In the genomic region with DNA sequence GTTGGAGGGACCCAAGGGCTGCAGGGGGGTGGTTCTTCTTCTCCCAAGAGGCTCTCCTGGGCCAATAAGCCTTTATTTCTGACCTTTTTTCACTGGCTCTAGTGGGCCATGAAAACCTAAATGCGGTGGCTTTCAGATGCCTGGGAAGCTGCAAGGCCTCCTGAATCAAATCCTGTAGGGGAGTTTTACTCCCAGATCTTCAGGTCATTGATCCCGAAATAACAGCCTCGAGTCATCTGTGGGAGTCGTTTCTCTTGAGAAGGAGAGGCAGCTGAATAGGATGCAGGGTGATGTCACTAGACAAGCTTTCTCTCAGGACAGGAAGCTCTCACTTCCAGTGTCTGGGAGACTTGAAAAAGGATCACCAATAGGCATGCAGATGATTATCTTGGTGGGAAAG, we compare ENCODE assay signal across 12 mouse cellular contexts.
A peak's percentile ranks its signal among the peaks of the same experiment; 100 is the strongest.
DNase-seq lines count a peak whose midpoint lies in the region; ATAC-seq and TF ChIP-seq lines count a peak whose summit lies in the region.
"Had no signal": no experiment of that assay in that cellular context is flagged by ENCODE, and none has a peak within 500 bp of the region (broad histone marks: within the 10 kb centered on the region; RNA-seq: fewer than 3 reads in every experiment).

No protein-coding gene starts in this region.

- no peak overlapping the region for H3K4me2 ChIP-seq in hindbrain, embryonic 11.5 days (replicated peaks; ENCODE audit: low read depth, low read length)
- no peak overlapping the region for H3K4me2 ChIP-seq in hindbrain, postnatal 0 days (ENCODE audit: low read depth, low read length)
- H3K4me2 ChIP-seq in lung, embryonic 16.5 days (ENCODE audit: low read depth, low read length), result no peak overlapping the region
- H3K4me2 ChIP-seq in embryonic facial prominence, embryonic 11.5 days (ENCODE audit: low read depth, low read length), result no peak overlapping the region; the same call in 1 of the 2 replicates
- H3K4me2 ChIP-seq: limb, embryonic 13.5 days had no signal

- no peaks in the 10 kb centered on the region for H3K36me3 ChIP-seq in hindbrain, embryonic 11.5 days (ENCODE audit: control insufficient read depth, insufficient read depth, low read length)
- H3K36me3 ChIP-seq in hindbrain, postnatal 0 days (ENCODE audit: insufficient read depth, low read length), result no peaks in the 10 kb centered on the region
- H3K36me3 ChIP-seq in lung, embryonic 16.5 days (ENCODE audit: control insufficient read depth, insufficient read depth, low read length), result no peaks in the 10 kb centered on the region
- H3K36me3 ChIP-seq in embryonic facial prominence, embryonic 11.5 days (replicated peaks; ENCODE audit: control insufficient read depth, insufficient read depth, low read depth, low read length), result no peaks in the 10 kb centered on the region
- H3K36me3 ChIP-seq: limb, embryonic 13.5 days had no signal

- peaks cover 8% of the 10 kb centered on the region for H3K4me1 ChIP-seq in hindbrain, embryonic 11.5 days (replicated peaks; ENCODE audit: control insufficient read depth, insufficient read depth, low read length)
- peaks cover 7% of the 10 kb centered on the region; the same call in 1 of the 2 replicates for H3K4me1 ChIP-seq in hindbrain, postnatal 0 days (ENCODE audit: insufficient read depth, low read length)
- H3K4me1 ChIP-seq in lung, embryonic 16.5 days (replicated peaks; ENCODE audit: control insufficient read depth, insufficient read depth, low read length), result peaks cover 17% of the 10 kb centered on the region
- no peaks in the 10 kb centered on the region for H3K4me1 ChIP-seq in lung, adult 2 months (ENCODE audit: control insufficient read depth, insufficient read depth, low read length)
- peaks cover 5% of the 10 kb centered on the region for H3K4me1 ChIP-seq in embryonic facial prominence, embryonic 11.5 days (ENCODE audit: control insufficient read depth, insufficient read depth, low read length)

- H3K9ac ChIP-seq in hindbrain, embryonic 11.5 days (ENCODE audit: low read depth, low read length), result no peak overlapping the region
- no peak overlapping the region for H3K9ac ChIP-seq in hindbrain, postnatal 0 days (replicated peaks; ENCODE audit: low read length)
- H3K9ac ChIP-seq in lung, embryonic 16.5 days (ENCODE audit: low read length), result no peak overlapping the region
- H3K9ac ChIP-seq in embryonic facial prominence, embryonic 11.5 days (replicated peaks; ENCODE audit: low read length), result no peak overlapping the region
- H3K9ac ChIP-seq: limb, embryonic 13.5 days had no signal

- no peak for TF ChIP-seq CTCF in hindbrain, postnatal 0 days (IDR thresholded peaks at IDR 0.05; ENCODE audit: low read depth)
- TF ChIP-seq CTCF in lung, adult 2 months (IDR thresholded peaks at IDR 0.05; ENCODE audit: insufficient read depth, low read length), result no peak
- no peak for TF ChIP-seq CTCF in brain, embryonic 14.5 days (IDR thresholded peaks at IDR 0.05; ENCODE audit: borderline replicate concordance, extremely low read depth, insufficient read depth, insufficient read length)

- 5% methylated on average over 4 of the region's 4 CpGs for WGBS in hindbrain, embryonic 11.5 days
- WGBS in hindbrain, postnatal 0 days, result 15% methylated on average over 4 of the region's 4 CpGs
- WGBS in lung, embryonic 16.5 days, result 31% methylated on average over 4 of the region's 4 CpGs
- whole genome bisulfite sequencing in lung, adult 2 months, result 38% methylated on average over 4 of the region's 4 CpGs
- WGBS in embryonic facial prominence, embryonic 11.5 days, result 7% methylated on average over 4 of the region's 4 CpGs

- DNase-seq in hindbrain, embryonic 11.5 days (ENCODE audit: low spot score), result peak; percentile 46
- no peak for DNase-seq in hindbrain, postnatal 0 days (ENCODE audit: low spot score)
- no peak for DNase-seq in lung, adult 2 months
- peak; percentile 25 for DNase-seq in brain, embryonic 14.5 days (ENCODE audit: low read depth)
- DNase-seq in embryonic facial prominence, embryonic 11.5 days (ENCODE audit: low spot score), result peak; percentile 49
- no peak for DNase-seq in adrenal gland, adult 18-20 months (ENCODE audit: low spot score in 2 of 2)
- DNase-seq in cerebellum, adult 9-11 months, result no peak
- DNase-seq: cerebellum, postnatal 14 days; gastrocnemius, postnatal 14 days; right cerebral cortex, postnatal 25 days had no signal

- 0 out of 2 replicates have a peak overlapping the region, but pooled peaks have one; percentile 0 for H3K27ac ChIP-seq in hindbrain, embryonic 11.5 days (ENCODE audit: low read depth, low read length)
- no peak overlapping the region for H3K27ac ChIP-seq in hindbrain, postnatal 0 days
- H3K27ac ChIP-seq in lung, embryonic 16.5 days (ENCODE audit: low read length), result peak overlapping the region; percentile 66; the same call in 1 of the 2 replicates
- no peak overlapping the region for H3K27ac ChIP-seq in embryonic facial prominence, embryonic 11.5 days (replicated peaks; ENCODE audit: low read depth, low read length)
- H3K27ac ChIP-seq: limb, embryonic 13.5 days had no signal

- no peaks in the 10 kb centered on the region for H3K27me3 ChIP-seq in hindbrain, embryonic 11.5 days (ENCODE audit: control insufficient read depth, insufficient read depth, low read length)
- no peaks in the 10 kb centered on the region for H3K27me3 ChIP-seq in hindbrain, postnatal 0 days (ENCODE audit: insufficient read depth, low read length)
- H3K27me3 ChIP-seq in lung, embryonic 16.5 days (ENCODE audit: control insufficient read depth, insufficient read depth, low read depth, low read length), result no peaks in the 10 kb centered on the region
- H3K27me3 ChIP-seq in embryonic facial prominence, embryonic 11.5 days (ENCODE audit: control insufficient read depth, insufficient read depth, low read length), result no peaks in the 10 kb centered on the region; the same call in 1 of the 2 replicates

- no peaks in the 10 kb centered on the region for H3K9me3 ChIP-seq in hindbrain, embryonic 11.5 days (ENCODE audit: control insufficient read depth, low read length)
- H3K9me3 ChIP-seq in hindbrain, postnatal 0 days (ENCODE audit: low read length), result no peaks in the 10 kb centered on the region
- no peaks in the 10 kb centered on the region for H3K9me3 ChIP-seq in lung, embryonic 16.5 days (ENCODE audit: control insufficient read depth, low read length)
- H3K9me3 ChIP-seq in embryonic facial prominence, embryonic 11.5 days (replicated peaks; ENCODE audit: control insufficient read depth, low read length), result no peaks in the 10 kb centered on the region
- H3K9me3 ChIP-seq: limb, embryonic 13.5 days had no signal

- 0 out of 2 replicates have a peak, but pooled peaks have one; percentile 61 for ATAC-seq in hindbrain, embryonic 11.5 days (ENCODE audit: low FRiP score)
- ATAC-seq in hindbrain, postnatal 0 days, result no peak
- no peak for ATAC-seq in lung, embryonic 16.5 days (ENCODE audit: low read depth)
- ATAC-seq in embryonic facial prominence, embryonic 11.5 days (replicated peaks; ENCODE audit: insufficient number of reproducible peaks, low FRiP score, low TSS enrichment, low read depth), result no peak

- H3K4me3 ChIP-seq in hindbrain, embryonic 11.5 days (ENCODE audit: low read depth, low read length), result no peak overlapping the region
- H3K4me3 ChIP-seq in hindbrain, postnatal 0 days (ENCODE audit: low read length), result no peak overlapping the region
- H3K4me3 ChIP-seq in lung, embryonic 16.5 days (ENCODE audit: low read length), result no peak overlapping the region
- no peak overlapping the region for H3K4me3 ChIP-seq in lung, adult 2 months (replicated peaks; ENCODE audit: extremely low read depth, low read depth, low read length)
- no peak overlapping the region for H3K4me3 ChIP-seq in embryonic facial prominence, embryonic 11.5 days (ENCODE audit: low read depth, low read length)
- H3K4me3 ChIP-seq: limb, embryonic 13.5 days had no signal

- no peak for TF ChIP-seq POLR2A in lung, adult 2 months (IDR thresholded peaks at IDR 0.05; ENCODE audit: borderline replicate concordance, extremely low read depth, low read depth, low read length)
- no peak for TF ChIP-seq POLR2A in brain, embryonic 14.5 days (IDR thresholded peaks at IDR 0.05; ENCODE audit: borderline replicate concordance, extremely low read depth, insufficient read depth, insufficient read length, poor library complexity, severe bottlenecking)

Comparison
In these comparisons a context has a peak if more than half of its experiments do, and no peak if none do; other contexts are left out.
1. DNase-seq: peak in hindbrain, embryonic 11.5 days (single experiment), brain, embryonic 14.5 days (single experiment) and embryonic facial prominence, embryonic 11.5 days (single experiment); none in hindbrain, postnatal 0 days (single experiment), lung, adult 2 months (single experiment), adrenal gland, adult 18-20 months (0 of 2) and cerebellum, adult 9-11 months (single experiment).
2. H3K27ac ChIP-seq: peak in hindbrain, embryonic 11.5 days (single experiment) and lung, embryonic 16.5 days (single experiment); none in hindbrain, postnatal 0 days (single experiment) and embryonic facial prominence, embryonic 11.5 days (single experiment).